Mouse (Mus musculus): ENCODE data around the gene Esam.

- TF ChIP-seq CTCF (IDR thresholded peaks at IDR 0.05; ENCODE audit: low read depth, low read length), result no peak
- no peak for TF ChIP-seq TAL1 (conservative IDR thresholded peaks at IDR 0.05; ENCODE audit: low read depth, low read length)
- no peak for TF ChIP-seq POLR2AphosphoS5 (IDR thresholded peaks at IDR 0.05; ENCODE audit: insufficient replicate concordance, low read depth, low read length)
- TF ChIP-seq GATA1 (IDR thresholded peaks at IDR 0.05; ENCODE audit: borderline replicate concordance, low read length), result no peak
These were observed 2.4 kb downstream of the Esam start for GRCm38 (mm10) chr9:37530031-37530887.
